Mouse (Mus musculus) heart, postnatal 0 days (tissue): Measurements from ENCODE around the gene Pcyt1a. TPM values are rescaled to one million over a fixed set of nuclear protein-coding genes. Genes with fewer than 3 reads are reported as not detected.
A peak's percentile ranks its signal among the peaks of the same experiment; 100 is the strongest.

Experiments used
- ATAC-seq: fragments of 200-750 bp; cut with Nextera tagmentation; 2 replicates; pipeline ENCODE4 v1.8.0; 2017; ENCODE audit warnings: low read depth, moderate number of reproducible peaks, moderate library complexity; ENCODE audit not compliant: insufficient read depth
- DNase-seq: peaks from one replicate; pipeline ENCODE4 v3.0.0-alpha.2; 2016; ENCODE audit warnings: low spot score
- H3K27ac ChIP-seq: fragments of 300-500 bp; sonication (generic); 2 replicates; pipeline ENCODE4 v1.5.1; 2014; ENCODE audit warnings: low read depth, mild to moderate bottlenecking
- H3K27me3 ChIP-seq: fragments of 300-500 bp; sonication (generic); 2 replicates; pipeline ENCODE4 v1.6.1; 2014; ENCODE audit warnings: low read length, mixed read lengths; ENCODE audit not compliant: control insufficient read depth, insufficient read depth
- H3K36me3 ChIP-seq: fragments of 300-500 bp; sonication (generic); replicated peaks from 2 replicates; pipeline ENCODE4 v1.6.1; 2014; ENCODE audit warnings: low read length, mixed read lengths; ENCODE audit not compliant: control insufficient read depth, insufficient read depth
- H3K4me1 ChIP-seq: fragments of 300-500 bp; sonication (generic); 2 replicates; pipeline ENCODE4 v1.6.1; 2014; ENCODE audit warnings: antibody characterized with exemption; ENCODE audit not compliant: control insufficient read depth, insufficient read depth
- H3K4me2 ChIP-seq: fragments of 300-500 bp; sonication (generic); 2 replicates; pipeline ENCODE4 v1.6.1; 2014; ENCODE audit warnings: low read depth, mild to moderate bottlenecking, low read length, moderate library complexity
- H3K4me3 ChIP-seq: fragments of 300-500 bp; sonication (generic); 2 replicates; pipeline ENCODE4 v1.5.1; 2014; ENCODE audit warnings: low read depth, low read length
- H3K9ac ChIP-seq: fragments of 300-500 bp; sonication (generic); replicated peaks from 2 replicates; pipeline ENCODE4 v1.6.1; 2014; ENCODE audit warnings: low read depth, low read length, mixed read lengths
- H3K9me3 ChIP-seq: fragments of 300-500 bp; sonication (generic); replicated peaks from 2 replicates; pipeline ENCODE4 v1.6.1; 2016; ENCODE audit warnings: low read length; ENCODE audit not compliant: control insufficient read depth
- CTCF ChIP-seq: IDR thresholded peaks from 2 replicates; pipeline ENCODE4 v1.5.1; 2016; ENCODE audit warnings: antibody characterized with exemption, control low read depth, low read depth
- EP300 ChIP-seq: IDR thresholded peaks from 2 replicates; pipeline ENCODE4 v1.6.1; 2016; ENCODE audit warnings: antibody characterized with exemption, low read depth
- WGBS: fragments of 180-500 bp; shearing (Covaris S2); extraction: QIAGEN DNeasy Blood & Tissue Kit; methylation state at CpG from one replicate; pipeline ENCODE4 v1.1.7; 2014; 5-methylcytosine and 5-hydroxymethylcytosine counted together
- polyA plus RNA-seq: library from polyadenylated mRNA; unstranded; fragments of >200 nt; fragmentation: Nextera tagmentation; extraction: Ambion mirVana; gene quantifications from 2 replicates; pipeline ENCODE4 v1.2.1, GENCODE M21; 2015
- total RNA-seq: library from RNA; depleted of rRNA; stranded (reverse); fragments of >200 nt; gene quantifications from 2 replicates; pipeline ENCODE4 v1.2.3, GENCODE M21; 2014; ENCODE audit warnings: low replicate concordance

Pcyt1a gene
- total and polyA plus RNA-seq, 2 experiments from 2014 or later = 45.4 to 50.3 TPM

- peaks cover 30% of the 10 kb centered on the region for H3K36me3 ChIP-seq
- no peak for TF ChIP-seq EP300
- no peak for TF ChIP-seq CTCF
- no peaks in the 10 kb centered on the region for H3K4me1 ChIP-seq
- no peak overlapping the region for H3K9ac ChIP-seq
- H3K27me3 ChIP-seq = no peaks in the 10 kb centered on the region
- no peak overlapping the region for H3K4me2 ChIP-seq
- WGBS = 89% methylated on average over 3 of the region's 3 CpGs
- H3K27ac ChIP-seq = no peak overlapping the region
- no peak for ATAC-seq
- H3K4me3 ChIP-seq = no peak overlapping the region
- DNase-seq = no peak
- H3K9me3 ChIP-seq = no peaks in the 10 kb centered on the region
Measured at GRCm38 (mm10) chr16:32390882-32391281, 39.8 kb upstream of the Pcyt1a start.

GRCm38 (mm10) chr16:32395679-32396540, 34.8 kb upstream of the Pcyt1a start:
- H3K9ac ChIP-seq = no peak overlapping the region

GRCm38 (mm10) chr16:32396541-32396835, 34.2 kb upstream of the Pcyt1a start:
- WGBS = 44% methylated on average over 3 of the region's 3 CpGs
- TF ChIP-seq EP300 (no peak), CTCF (no peak)
- DNase-seq (peak; percentile 34), ATAC-seq (no peak)
- H3K4me3 ChIP-seq = no peak overlapping the region
- H3K4me2 ChIP-seq = no peak overlapping the region
- H3K4me1 ChIP-seq = no peaks in the 10 kb centered on the region
- peaks cover 10% of the 10 kb centered on the region for H3K36me3 ChIP-seq
- H3K9ac ChIP-seq = no peak overlapping the region
- no peaks in the 10 kb centered on the region for H3K9me3 ChIP-seq
- H3K27me3 ChIP-seq = no peaks in the 10 kb centered on the region
- H3K27ac ChIP-seq = peak overlapping the region; percentile 57; the same call in 1 of the 2 replicates

More at GRCm38 (mm10) chr16:32395679-32396540, 34.8 kb upstream of the Pcyt1a start:
- Histone ChIP-seq H3K27ac (peak overlapping the region; percentile 57; the same call in 1 of the 2 replicates), H3K4me1 (no peaks in the 10 kb centered on the region), H3K36me3 (peaks cover 16% of the 10 kb centered on the region), H3K4me3 (no peak overlapping the region), H3K4me2 (no peak overlapping the region), H3K27me3 (no peaks in the 10 kb centered on the region), H3K9me3 (no peaks in the 10 kb centered on the region)
- 0 out of 2 replicates have a peak, but pooled peaks have one; percentile 20 for ATAC-seq
- peak; percentile 31 for DNase-seq
- WGBS = 53% methylated on average over 6 of the region's 6 CpGs
- TF ChIP-seq EP300 = no peak
- no peak for TF ChIP-seq CTCF

DNA sequence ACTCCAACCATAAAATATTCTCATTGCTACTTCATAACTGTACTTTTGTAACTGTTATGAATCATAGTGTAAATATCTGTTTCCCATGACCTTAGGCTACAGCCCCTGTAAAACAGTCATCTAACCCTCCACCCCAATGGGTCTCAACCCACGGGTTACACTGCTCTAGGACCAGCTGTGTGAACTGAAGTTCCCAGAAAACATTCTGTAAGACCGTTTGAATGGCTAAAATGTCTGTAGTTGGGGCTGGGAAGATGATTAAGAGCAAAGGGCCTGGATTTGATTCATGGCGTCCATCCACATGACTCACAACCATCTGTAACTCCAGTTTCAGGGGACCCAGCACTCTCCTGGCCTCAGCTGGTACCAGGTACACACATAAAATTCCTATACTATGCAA, 32.5 kb upstream of the Pcyt1a start:
- H3K4me2 ChIP-seq = no peak overlapping the region
- no peaks in the 10 kb centered on the region for H3K9me3 ChIP-seq
- H3K36me3 ChIP-seq = 0 out of 2 replicates have a peak, but pooled peaks cover 2% of the 10 kb centered on the region
- TF ChIP-seq EP300 = no peak
- no peak for TF ChIP-seq CTCF
- no peak for DNase-seq
- no peaks in the 10 kb centered on the region for H3K4me1 ChIP-seq
- no peaks in the 10 kb centered on the region for H3K27me3 ChIP-seq
- no peak overlapping the region for H3K27ac ChIP-seq
- ATAC-seq = no peak
- H3K9ac ChIP-seq = no peak overlapping the region
- WGBS = 73% methylated on average over 3 of the region's 3 CpGs
- H3K4me3 ChIP-seq = no peak overlapping the region

GRCm38 (mm10) chr16:32400267-32400666, 30.5 kb upstream of the Pcyt1a start, which contains the start of gene Tm4sf19:
Gene Tm4sf19 (plus strand): TSS chr16:32400506.
- WGBS = 76% methylated on average over 7 of the region's 7 CpGs
- Histone ChIP-seq H3K9ac (no peak within 1 kb of the TSS), H3K4me1 (no peaks in the 10 kb centered on the region), H3K27me3 (no peaks in the 10 kb centered on the region), H3K4me3 (no peak within 1 kb of the TSS), H3K27ac (no peak within 1 kb of the TSS), H3K9me3 (no peaks in the 10 kb centered on the region), H3K36me3 (no peaks in the 10 kb centered on the region), H3K4me2 (no peak within 1 kb of the TSS)
- DNase-seq (no peak), ATAC-seq (no peak)
- TF ChIP-seq EP300 (no peak), CTCF (no peak)
